Mouse (Mus musculus): Measurements from ENCODE around the gene Sv2a.
"Not testable (repeated sequence)": the region's sequence is repeated elsewhere in the genome, so short reads cannot be mapped to it uniquely, and the experiment has no call there.

Sv2a gene

GRCm38 (mm10) chr3:96220765-96221639 is 40.1 kb downstream of the Sv2a start, which contains the start of the genes Hist2h2ac and Hist2h2be:
Hist2h2ac (minus strand) TSS chr3:96220880.
Hist2h2be (plus strand) TSS chr3:96221119.
- DNase-seq (ENCODE audit: low spot score): peak; percentile 97

- DNase-seq (ENCODE audit: low spot score): no peak
Measured at GRCm38 (mm10) chr3:96221640-96222038, 40.7 kb downstream of the Sv2a start.

DNA sequence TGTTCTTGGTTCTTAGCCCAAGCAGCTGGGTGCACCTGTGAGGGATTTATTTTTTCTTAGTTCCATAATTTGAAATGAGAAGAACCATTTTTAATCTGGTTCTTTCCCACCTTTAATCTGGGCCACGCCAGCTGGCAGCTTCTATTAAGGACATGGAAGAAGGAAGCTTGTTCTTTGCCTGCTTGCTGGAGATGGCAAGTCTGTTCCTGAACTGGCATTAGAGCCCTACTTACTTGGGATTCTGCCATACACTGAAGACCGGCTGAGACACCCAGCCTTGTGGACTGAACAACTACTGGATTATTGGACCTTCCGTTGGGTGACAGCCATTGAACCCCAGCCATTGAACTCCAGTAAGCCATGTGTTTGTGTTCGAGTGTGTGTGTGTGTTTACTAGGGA is 41.8 kb downstream of the Sv2a start:
- no peak for DNase-seq (ENCODE audit: low spot score)

DNA sequence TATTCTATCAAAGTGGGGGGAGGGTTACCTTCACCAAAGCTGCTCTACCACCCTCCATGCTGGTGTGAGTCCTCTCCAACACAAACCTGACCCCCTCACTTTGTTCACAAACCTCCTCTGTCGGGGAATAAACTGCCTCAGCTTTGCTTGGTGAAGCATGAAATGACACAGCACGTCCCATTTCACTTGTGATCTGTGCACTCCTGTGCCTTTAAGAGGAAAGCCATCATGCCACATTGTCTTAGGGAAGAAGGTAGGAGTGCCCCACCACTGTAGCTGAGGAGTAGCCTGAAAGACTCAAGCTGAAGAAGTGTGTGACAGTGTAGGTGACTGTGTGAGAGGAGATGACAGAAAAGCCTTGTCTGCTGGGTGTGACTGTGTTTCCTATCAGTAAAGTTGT is 44.5 kb downstream of the Sv2a start:
- DNase-seq (ENCODE audit: low spot score): no peak

DNA sequence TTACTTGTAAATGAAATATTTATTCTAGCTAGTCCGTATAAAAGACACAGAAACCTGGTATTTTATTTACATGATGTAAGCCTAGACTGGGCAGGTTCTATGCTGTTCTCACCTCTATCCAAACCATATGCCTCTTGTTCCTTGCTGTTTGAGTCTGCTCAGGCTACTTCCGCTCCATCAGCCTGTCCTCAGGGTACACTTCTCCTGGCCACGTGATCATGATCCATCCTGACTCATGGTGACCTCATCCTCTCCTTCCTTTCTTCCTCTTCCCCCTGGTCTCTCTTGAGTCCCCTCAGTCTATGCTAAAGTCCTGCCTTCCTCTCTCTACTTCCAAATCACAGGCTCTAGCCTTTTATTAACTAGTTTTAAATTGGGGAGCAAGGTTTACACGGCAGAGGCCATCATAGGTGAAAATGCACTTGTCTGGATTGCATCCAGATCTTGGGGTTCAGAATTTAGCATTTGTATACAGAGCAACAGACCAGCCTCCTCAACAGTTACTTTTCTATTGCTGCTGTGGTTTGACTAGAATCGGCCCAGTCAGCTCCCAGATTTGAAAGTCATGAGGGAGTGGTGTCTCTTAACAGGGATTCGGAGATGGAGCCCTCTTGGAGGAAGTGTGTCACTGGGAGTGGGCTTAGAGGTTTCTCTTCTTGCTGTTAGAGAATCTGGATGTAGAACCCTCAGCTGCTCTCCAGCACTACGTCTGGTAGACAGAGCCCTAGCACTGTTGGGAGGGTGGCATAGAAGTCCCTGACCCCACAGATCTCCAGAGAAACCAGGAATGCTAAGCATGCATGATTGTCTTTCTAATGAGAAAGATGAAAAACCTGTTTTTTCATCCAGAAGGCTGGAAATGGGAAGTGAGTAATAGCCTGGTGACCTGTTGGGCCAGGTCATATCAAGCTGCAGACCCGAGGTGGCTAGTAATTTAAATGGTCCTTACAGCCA is 46.0 kb downstream of the Sv2a start:
- DNase-seq (ENCODE audit: low spot score): no peak

DNA sequence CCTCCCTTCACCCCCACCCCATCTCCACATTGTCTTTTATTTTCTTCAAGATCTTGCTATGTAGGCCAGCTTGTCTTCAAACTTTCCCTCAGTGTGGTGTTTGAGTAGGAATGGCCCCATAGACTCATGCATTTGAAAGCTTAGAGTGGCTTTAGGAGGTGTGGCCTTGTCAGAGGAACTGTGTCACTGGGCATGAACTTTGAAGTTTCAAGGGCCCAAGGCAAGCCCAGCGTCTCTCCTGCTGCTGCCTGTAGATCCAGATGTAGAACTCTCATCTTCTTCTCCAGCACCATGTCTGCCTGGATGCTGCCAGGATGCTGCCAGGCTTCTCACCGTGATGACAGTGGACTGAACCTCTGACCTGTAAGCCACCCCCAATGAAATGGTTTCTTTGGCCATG is 47.9 kb downstream of the Sv2a start:
- DNase-seq (ENCODE audit: low spot score): no peak

DNA sequence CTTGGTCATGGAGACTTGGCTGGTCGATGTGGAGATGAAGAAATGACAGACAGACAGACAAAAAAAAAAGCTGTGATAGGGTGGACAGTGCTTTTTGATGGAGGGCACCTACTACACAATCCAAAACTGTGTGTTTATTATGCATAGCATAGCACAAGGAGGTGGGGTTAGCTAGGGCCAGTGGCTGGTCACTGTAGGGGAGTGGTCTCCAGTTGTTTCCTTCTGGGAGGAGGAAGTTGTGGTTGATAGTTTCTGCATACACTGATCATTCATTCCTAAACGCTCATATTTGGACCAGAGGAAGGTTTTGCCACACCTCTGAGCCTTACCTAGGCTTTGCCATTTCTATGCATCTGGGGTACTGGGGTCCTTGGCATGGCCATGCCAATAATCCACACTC is 49.5 kb downstream of the Sv2a start:
- no peak for DNase-seq (ENCODE audit: low spot score)

DNA sequence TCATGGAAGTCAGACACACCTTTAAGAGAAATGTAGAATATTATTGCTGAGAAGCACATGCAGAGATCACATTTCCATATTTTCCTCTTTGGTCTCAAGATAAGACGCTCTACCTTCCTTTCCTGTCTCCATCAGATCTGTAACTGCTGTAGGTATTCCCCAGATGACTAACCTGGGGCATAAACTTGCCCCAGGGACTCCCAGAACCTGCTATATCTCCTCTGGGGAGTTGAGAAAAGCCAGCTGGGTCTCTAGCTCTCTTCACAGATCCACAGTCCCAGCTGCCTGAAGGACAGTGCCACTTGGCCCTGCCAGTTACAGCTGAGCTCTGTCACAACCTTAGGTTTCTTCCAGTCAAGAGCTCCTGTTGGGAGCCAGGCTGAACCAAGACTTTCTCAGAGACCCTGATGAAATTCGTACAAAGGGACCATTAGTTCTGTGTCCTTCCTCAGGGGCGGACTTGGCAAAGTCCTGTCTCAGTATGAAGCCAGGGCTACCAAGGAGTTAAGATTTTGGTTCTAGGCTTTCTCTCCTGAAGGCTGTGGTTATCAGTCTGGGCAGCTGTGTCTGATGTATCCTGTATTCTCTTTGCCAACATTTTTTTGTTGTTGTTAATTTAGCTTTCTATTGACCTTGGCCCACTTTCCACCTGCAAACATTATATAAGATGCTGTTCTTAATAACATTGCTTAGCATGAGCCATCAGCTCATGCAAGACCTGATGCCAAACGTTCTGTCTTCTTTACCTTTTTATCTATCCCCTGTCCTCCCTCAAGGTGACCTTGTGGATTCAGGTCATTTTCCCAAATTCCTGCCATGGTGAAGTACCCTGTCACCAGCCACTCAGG is 50.2 kb downstream of the Sv2a start:
- DNase-seq (ENCODE audit: low spot score): no peak

GRCm38 (mm10) chr3:96231758-96232120 is 50.8 kb downstream of the Sv2a start:
- no peak for DNase-seq (ENCODE audit: low spot score)

GRCm38 (mm10) chr3:96234914-96235313 is 54.0 kb downstream of the Sv2a start:
- DNase-seq (ENCODE audit: low spot score): no peak

- DNase-seq (ENCODE audit: low spot score): no peak
Measured at GRCm38 (mm10) chr3:96235836-96236235, 54.9 kb downstream of the Sv2a start.

- no peak for DNase-seq (ENCODE audit: low spot score)
Measured at GRCm38 (mm10) chr3:96236834-96237334, 55.9 kb downstream of the Sv2a start.

DNA sequence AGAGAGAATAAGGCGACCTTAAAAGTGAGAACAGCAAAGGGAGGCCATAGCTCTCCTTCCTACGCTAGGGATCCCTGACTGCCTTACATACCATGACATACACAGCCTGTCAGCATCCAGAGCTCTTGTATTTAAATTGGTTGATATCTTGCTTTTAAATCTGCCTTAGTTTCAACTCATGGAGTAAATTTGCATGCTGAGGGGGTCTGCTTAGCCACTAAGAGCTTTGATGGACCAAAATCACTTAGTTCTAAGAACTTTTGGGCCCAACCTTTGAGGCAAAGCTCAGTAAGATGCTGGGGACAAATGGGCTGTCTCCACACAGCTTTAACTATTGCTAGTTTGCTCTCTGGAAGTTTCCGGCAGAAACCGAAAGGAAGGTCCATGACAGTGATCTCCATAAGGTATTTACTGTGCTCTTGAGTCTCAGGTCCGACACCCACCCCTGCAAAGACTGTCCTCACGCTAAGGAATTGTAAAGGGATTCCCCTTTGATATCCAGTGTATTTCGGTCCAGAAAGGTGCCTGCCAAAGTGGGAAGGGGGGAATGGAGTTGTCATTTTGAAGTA is 56.5 kb downstream of the Sv2a start:
- peak; percentile 67 for DNase-seq (ENCODE audit: low spot score)

DNA sequence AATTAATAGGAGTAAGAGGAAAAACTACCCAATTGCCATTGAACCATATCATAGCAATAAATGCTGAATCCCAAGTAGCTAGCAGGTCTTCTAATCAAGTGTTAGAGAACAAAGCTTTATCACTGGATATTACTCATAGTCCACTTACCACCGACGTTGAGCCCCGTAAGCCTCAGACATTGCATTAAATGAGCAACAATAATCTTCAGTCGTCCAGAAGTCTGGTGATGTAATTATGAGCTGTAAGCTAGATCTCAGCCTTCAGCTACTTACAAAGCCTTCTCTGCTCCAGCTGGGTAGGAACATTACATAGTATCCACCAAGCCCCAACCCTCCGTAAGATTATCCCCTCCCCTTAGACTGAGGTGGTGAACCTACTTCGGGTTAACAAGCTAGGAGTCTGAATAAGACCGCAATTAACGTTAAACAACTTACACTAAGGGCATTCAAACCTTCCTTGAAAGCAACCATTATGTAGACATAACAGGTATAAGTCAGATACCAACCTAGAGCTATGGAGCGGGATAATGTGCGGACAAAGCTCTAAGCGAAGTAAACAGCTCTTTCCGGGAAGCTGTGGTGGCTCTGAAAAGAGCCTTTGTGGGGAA is 57.1 kb downstream of the Sv2a start:
- peak; percentile 81 for DNase-seq (ENCODE audit: low spot score)

- not testable (repeated sequence) for DNase-seq (ENCODE audit: low spot score)
Measured at GRCm38 (mm10) chr3:96238954-96239793, 58.2 kb downstream of the Sv2a start, which contains the start of gene Hist2h3c2. Hist2h3c2 (minus strand) TSS chr3:96239127.

DNA sequence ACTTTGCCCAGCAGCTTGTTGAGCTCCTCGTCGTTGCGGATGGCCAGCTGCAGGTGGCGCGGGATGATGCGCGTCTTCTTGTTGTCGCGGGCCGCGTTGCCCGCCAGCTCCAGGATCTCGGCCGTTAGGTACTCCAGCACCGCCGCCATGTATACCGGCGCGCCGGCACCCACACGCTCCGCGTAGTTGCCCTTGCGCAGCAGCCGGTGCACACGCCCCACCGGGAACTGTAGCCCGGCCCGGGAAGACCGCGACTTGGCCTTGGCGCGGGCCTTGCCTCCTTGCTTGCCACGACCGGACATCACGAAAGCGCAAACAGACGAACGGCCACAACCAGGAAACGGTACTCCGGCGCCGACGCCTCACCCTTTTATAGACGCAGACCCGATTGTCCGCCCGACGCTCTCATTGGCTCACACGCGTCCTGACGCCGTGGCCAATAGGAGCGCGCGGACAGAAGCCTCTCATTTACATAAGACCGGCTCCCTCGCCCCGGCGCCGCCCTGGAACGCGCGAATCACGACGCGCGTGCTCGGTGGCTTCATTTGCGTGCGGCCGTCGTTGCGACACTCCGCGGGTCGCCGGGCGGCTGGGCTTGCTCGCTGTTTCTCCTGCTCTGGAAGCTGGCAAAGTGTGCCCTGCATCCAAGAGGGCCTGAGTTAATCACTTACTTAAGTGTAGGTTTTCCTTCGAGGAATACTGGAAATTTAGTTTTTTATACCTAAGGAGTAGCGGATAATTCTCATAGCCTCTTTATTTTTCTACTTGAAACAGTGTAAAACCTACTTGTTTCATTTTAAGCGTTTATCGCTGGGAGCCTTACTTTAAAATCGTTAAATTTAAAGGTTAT is 59.2 kb downstream of the Sv2a start, which contains the start of gene Hist2h2aa2:
TSS of gene Hist2h2aa2 (minus strand) at position 328 of the 850 bp plus-strand sequence.
- peak; percentile 76 for DNase-seq (ENCODE audit: low spot score)

DNA sequence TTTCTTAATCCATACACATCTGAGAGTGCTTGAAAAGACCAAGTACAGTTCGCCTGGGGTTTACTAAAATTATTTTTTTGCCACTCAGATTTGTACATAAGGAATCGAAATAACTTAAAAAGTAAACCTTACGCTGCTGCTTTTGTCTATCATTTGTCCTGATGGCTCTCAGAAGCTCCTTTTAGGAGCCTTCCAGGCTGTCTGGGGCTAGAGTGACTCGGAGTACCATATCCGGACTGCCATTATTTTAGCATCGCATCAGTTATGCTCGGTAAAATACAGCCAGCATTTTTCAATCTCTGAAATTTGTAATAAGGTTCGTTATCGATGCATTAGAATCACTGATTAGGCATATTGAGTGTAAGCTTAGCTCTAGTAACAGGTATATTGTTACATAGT is 59.8 kb downstream of the Sv2a start:
- DNase-seq (ENCODE audit: low spot score): no peak

DNA sequence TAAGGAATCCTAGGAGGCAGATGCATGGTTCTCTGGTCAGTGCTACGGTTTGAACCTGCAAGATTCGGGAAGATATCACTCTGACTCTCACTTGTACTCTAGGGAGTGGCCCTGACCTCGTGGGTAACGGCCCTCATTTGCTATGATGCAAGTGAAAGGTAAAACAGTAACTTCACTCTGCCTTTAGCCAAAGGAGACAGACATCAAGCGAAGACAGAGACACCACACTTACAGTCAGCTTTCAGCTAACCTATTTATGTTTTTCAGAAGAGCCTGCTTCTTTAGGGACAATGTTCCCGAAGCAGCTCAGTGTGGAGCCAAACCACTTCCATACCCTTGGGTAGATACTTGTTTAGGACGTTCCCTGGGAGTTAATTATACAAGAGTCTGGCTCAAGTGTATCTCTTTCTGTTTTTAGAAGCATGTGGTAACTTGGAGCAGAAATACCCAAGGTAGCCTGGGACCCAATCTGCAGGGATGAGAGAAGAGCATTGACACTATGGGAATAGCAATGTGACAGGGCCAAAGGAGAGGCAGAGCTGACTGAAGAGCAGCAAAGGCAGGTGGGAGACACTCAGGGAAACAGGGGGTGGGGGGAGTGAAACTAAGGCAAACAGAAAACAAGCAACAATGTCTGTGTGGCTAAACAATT is 63.1 kb downstream of the Sv2a start:
- no peak for DNase-seq (ENCODE audit: low spot score)

Data from embryo, embryonic 10.5 days (tissue).